Mouse (Mus musculus): Measurements from ENCODE around the gene Med15. TPM values are rescaled to one million over a fixed set of nuclear protein-coding genes. Genes with fewer than 3 reads are reported as not detected.
"Not testable (repeated sequence)": the region's sequence is repeated elsewhere in the genome, so short reads cannot be mapped to it uniquely, and the experiment has no call there.

Gene Med15
- polyA plus RNA-seq, 1 experiment from 2014 or later: 48.0 TPM

DNA sequence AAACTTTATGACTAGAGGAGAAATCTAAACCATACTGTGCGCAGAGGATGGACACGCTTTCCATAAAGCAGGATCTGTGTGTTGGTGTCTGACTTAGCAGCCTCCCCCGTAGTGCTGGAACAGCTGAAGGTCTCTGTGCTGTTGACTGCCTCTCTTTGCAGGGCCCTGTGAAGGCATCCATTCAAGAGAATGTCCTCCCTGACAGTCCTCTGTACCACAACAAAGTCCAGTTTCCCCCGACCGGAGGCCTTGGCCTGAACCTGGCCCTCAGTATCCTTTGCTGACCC, 106.5 kb downstream of the Med15 start:
- no peak overlapping the region for H3K4me3 ChIP-seq
- peaks cover 82% of the 10 kb centered on the region for H3K36me3 ChIP-seq
- no peak overlapping the region for H3K9ac ChIP-seq (replicated peaks)
- no peaks in the 10 kb centered on the region for H3K9me3 ChIP-seq
- H3K27me3 ChIP-seq: no peaks in the 10 kb centered on the region
- no peak overlapping the region for H3K4me2 ChIP-seq (replicated peaks)
- WGBS: 95% methylated on average over 5 of the region's 5 CpGs
- no peak overlapping the region for H3K27ac ChIP-seq (replicated peaks)
- no peaks in the 10 kb centered on the region for H3K4me1 ChIP-seq
- no peak for ATAC-seq (ENCODE audit: low FRiP score, low read depth)

DNA sequence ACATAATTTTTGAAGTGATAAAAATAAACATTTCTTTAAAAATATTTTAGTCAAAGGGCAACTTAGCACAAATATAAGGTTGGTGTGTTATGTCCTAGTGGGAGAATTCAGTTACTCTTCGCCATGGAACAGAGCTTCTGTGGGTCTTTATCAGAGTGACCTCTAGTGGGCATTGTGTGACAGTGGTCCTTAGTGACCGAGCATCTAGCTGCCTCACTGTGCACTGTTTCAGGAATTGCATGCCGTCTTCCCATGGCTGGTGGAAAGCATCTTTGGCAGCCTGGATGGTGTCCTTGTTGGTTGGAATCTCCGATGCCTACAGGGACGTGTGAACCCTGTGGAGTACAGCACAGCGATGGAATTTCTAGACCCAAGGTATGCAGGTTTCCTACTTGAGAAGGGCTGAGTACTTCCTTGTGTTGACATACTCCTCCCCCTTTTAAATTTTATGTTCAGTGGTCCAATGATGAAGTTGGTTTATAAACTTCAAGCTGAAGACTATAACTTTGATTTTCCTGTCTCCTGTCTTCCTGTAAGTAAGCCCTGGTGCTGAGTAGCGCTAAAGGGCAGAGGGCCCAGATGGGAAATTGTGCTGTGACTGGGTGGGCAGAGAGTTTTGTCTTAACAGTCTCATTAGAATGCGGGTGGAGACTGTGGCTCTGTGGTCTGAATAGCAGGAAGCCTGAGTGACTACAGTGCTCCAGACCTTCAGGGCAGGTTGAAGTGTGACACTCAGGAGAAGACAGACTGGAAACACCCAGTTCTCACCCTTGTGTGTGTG, 107.0 kb downstream of the Med15 start:
- WGBS: 69% methylated on average over 8 of the region's 8 CpGs
- H3K4me2 ChIP-seq (replicated peaks): no peak overlapping the region
- peaks cover 2% of the 10 kb centered on the region; the same call in 1 of the 2 replicates for H3K4me1 ChIP-seq
- no peak overlapping the region for H3K4me3 ChIP-seq
- no peak overlapping the region for H3K9ac ChIP-seq (replicated peaks)
- no peaks in the 10 kb centered on the region for H3K9me3 ChIP-seq
- no peaks in the 10 kb centered on the region for H3K27me3 ChIP-seq
- H3K27ac ChIP-seq (replicated peaks): no peak overlapping the region
- ATAC-seq (ENCODE audit: low FRiP score, low read depth): no peak
- H3K36me3 ChIP-seq: peaks cover 80% of the 10 kb centered on the region

DNA sequence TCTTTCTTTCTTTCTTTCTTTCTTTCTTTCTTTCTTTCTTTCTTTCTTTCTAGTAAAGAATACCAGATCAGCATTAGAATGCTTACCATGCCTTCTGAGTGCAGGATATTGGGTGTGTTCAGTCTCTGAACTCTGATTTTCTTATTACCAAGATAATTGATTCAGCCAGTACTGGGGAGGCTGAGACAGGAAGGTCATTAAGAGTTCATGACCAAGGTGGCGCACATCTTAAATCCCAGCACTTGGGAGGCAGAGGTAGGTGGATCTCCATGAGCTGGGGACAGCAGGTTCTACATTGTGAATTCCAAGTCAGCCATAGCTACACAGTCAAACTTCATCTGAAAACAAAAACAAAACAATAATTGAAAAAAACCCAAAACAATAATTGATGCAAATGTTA, 110.8 kb downstream of the Med15 start:
- H3K9me3 ChIP-seq: no peaks in the 10 kb centered on the region
- H3K9ac ChIP-seq (replicated peaks): no peak overlapping the region
- no peak for ATAC-seq (ENCODE audit: low FRiP score, low read depth)
- H3K27me3 ChIP-seq: 0 out of 2 replicates have a peak, but pooled peaks cover 6% of the 10 kb centered on the region
- WGBS: 95% methylated on average over 1 of the region's 1 CpGs
- H3K4me3 ChIP-seq: no peak overlapping the region
- peaks cover 12% of the 10 kb centered on the region for H3K4me1 ChIP-seq
- no peak overlapping the region for H3K27ac ChIP-seq (replicated peaks)
- no peak overlapping the region for H3K4me2 ChIP-seq (replicated peaks)
- H3K36me3 ChIP-seq: peaks cover 44% of the 10 kb centered on the region

DNA sequence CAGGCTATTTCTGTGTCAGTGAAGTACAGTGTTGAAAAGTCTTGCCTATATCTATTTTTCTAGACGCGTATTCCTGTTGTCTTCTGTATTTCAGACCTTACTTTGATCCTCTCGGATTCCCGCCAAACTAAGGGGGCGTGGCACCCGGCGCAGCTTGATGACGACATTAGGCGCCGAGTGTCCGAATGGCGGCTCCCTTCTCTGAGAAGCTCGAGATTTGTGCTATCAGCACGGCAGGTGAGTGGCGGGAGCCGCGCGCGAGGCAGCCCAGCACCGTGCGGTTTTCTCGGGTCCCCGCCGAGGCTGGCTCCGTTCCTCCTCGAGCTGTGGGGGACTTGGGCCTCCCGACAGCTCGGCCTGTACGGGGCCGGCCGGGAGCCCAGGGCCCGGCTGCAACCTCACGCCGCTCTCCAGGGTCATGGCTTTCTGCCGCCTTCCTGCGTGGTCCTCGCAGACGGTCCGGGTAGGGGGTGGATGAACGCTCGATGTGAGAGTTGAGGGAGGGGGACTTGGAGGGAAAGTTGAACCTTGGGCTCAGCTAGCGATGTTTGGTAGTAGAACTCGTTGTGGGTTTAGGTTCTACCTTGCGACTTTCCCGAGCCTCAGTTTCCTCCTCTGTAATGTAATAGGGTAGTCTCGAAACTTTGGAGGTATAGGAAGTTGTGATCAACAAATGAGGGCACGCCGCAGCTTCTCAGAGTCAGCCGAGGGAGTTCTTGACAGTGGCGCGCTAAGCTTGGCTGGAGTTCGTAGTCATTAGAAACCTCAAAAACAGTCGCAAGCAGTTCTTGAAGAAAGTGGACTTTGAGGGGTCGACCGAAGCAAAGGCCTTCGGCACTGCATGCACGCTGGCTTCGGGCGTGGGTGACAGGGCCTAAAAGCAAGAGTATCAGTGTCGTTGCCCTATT, 113.2 kb downstream of the Med15 start, which contains the start of gene Smpd4:
Smpd4 (plus strand) TSS at position 157 of the 908 bp plus-strand sequence.
- 4% methylated on average over 60 of the region's 60 CpGs for WGBS
- Histone ChIP-seq H3K4me2 (replicated peaks) (peak within 1 kb of the TSS; percentile 65), H3K27ac (replicated peaks) (no peak within 1 kb of the TSS), H3K9ac (replicated peaks) (peak within 1 kb of the TSS; percentile 83), H3K4me3 (peak within 1 kb of the TSS; percentile 81), H3K36me3 (peaks cover 23% of the 10 kb centered on the region), H3K9me3 (no peaks in the 10 kb centered on the region), H3K27me3 (0 out of 2 replicates have a peak, but pooled peaks cover 6% of the 10 kb centered on the region), H3K4me1 (peaks cover 12% of the 10 kb centered on the region)
- ATAC-seq (ENCODE audit: low FRiP score, low read depth): peak; percentile 74

DNA sequence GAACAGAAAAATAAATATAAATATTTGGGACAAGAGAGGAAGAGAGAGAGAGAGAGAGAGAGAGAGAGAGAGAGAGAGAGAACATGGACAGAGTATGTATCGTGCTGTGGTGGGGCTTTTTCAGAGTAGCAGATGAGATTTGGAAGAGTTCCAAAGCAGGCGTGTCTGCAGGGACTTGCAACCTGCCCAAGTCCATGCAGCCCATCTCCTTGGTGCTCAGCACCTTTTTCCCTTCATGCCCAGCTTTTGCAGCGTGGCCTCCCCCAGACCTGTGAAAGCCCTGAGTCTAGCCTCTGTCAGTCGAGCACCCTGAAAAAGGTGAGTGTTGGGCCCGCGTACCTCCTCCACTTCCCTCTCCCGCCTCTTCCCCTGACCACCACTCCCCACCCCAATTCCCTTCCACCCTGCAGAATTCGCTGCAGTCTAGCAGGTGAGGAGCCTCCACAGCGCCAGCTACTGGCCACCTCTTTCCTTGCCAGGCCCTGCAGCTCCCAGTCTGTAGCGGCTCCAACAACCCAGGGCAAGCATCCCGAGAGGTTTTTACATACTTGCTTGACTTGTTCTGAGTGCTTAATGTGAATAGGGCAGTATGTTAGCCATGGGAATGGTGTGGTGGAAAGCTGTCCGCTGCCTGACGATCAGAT, 114.6 kb downstream of the Med15 start:
- WGBS: 26% methylated on average over 13 of the region's 13 CpGs
- no peak for ATAC-seq (ENCODE audit: low FRiP score, low read depth)
- Histone ChIP-seq H3K27me3 (0 out of 2 replicates have a peak, but pooled peaks cover 6% of the 10 kb centered on the region), H3K4me1 (peaks cover 12% of the 10 kb centered on the region), H3K27ac (replicated peaks) (no peak overlapping the region), H3K9me3 (no peaks in the 10 kb centered on the region), H3K4me2 (replicated peaks) (no peak overlapping the region), H3K9ac (replicated peaks) (no peak overlapping the region), H3K4me3 (no peak overlapping the region), H3K36me3 (peaks cover 12% of the 10 kb centered on the region)

DNA sequence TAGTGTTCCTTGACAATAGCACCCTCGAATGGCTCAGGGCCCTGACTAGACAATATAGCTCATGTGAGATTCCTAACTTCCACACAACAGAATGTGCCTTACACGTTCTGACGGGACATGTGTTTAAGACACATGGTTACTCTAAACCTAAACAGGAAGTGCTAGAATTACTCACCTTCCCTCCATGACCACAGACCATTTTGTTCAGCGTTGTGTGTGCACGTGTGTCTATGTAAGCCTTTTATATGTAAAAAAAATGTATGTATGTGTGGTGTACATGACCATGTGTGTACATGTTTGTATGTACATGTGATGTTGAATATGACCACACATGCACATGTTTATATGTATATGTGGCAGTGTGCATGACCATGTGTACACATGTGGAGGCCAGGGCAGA, 116.5 kb downstream of the Med15 start:
- Histone ChIP-seq H3K4me3 (no peak overlapping the region), H3K9me3 (no peaks in the 10 kb centered on the region), H3K4me2 (replicated peaks) (no peak overlapping the region), H3K36me3 (0 out of 2 replicates have a peak, but pooled peaks cover 1% of the 10 kb centered on the region), H3K4me1 (peaks cover 12% of the 10 kb centered on the region), H3K27me3 (0 out of 2 replicates have a peak, but pooled peaks cover 6% of the 10 kb centered on the region), H3K9ac (replicated peaks) (no peak overlapping the region), H3K27ac (replicated peaks) (no peak overlapping the region)
- no peak for ATAC-seq (ENCODE audit: low FRiP score, low read depth)
- 87% methylated on average over 5 of the region's 5 CpGs for WGBS

DNA sequence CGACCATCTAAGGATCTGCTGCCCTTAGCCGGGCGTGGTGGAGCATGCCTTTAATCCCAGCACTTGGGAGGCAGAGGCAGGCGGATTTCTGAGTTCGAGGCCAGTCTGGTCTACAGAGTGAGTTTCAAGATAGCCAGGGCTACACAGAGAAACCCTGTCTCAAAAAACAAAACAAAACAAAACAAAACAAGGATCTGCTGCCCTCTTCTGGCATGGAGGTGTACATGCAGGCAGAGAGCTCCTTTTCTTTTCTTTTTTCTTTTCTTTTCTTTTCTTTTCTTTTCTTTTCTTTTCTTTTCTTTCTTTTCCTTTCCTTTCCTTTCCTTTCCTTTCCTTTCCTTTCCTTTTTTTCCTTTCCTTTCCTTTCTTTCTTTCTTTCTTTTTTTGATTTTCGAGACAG, 118.0 kb downstream of the Med15 start:
- not testable (repeated sequence) for ATAC-seq (ENCODE audit: low FRiP score, low read depth); H3K4me3 ChIP-seq; H3K27ac ChIP-seq (replicated peaks); H3K4me2 ChIP-seq (replicated peaks); H3K9me3 ChIP-seq; H3K27me3 ChIP-seq; H3K9ac ChIP-seq (replicated peaks); H3K4me1 ChIP-seq; H3K36me3 ChIP-seq
- 89% methylated on average over 6 of the region's 6 CpGs for WGBS

DNA sequence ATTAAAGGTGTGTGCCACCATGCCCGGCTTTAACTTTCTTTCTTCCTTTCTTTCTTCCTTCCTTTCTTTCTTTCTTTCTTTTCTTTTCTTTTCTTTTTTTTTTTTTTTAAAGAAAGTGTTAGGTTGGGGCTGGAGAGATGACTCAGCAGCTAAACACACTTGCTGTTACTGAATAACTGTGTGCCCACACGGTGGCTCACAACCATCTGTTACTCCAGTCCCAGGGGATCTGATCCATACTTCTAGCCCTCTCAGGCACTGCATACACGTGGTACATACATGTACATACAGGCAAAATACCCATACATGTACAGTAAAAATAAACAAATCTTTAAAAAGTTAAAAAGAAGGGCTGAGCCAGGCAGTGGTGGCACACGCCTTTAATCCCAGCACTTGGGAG, 121.3 kb downstream of the Med15 start:
- WGBS: 73% methylated on average over 4 of the region's 4 CpGs
- Histone ChIP-seq H3K4me1 (no peaks in the 10 kb centered on the region), H3K36me3 (no peaks in the 10 kb centered on the region), H3K9me3 (no peaks in the 10 kb centered on the region), H3K9ac (replicated peaks) (no peak overlapping the region), H3K27ac (replicated peaks) (no peak overlapping the region), H3K4me3 (no peak overlapping the region), H3K27me3 (no peaks in the 10 kb centered on the region), H3K4me2 (replicated peaks) (no peak overlapping the region)
- no peak for ATAC-seq (ENCODE audit: low FRiP score, low read depth)

DNA sequence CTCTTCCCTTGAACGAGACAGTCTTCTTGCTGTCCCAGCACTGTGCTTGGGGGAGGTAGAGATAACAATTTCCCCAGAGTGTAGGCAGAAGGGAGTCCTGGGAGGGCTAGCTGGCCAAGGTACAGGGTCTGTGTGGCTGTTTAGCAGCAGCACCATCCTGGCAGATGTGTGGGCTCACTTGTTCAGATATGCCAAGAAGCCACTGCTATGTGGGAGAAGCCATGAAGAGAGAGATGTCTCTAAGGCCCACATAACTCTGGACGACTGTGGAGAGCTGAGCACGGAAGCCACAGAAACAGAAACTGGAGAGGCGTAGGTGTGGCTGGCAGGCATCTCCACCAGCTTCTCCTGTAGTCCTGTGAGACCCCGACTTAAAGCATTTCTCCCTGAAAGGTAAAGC, 127.0 kb downstream of the Med15 start:
- Histone ChIP-seq H3K27me3 (no peaks in the 10 kb centered on the region), H3K36me3 (no peaks in the 10 kb centered on the region), H3K27ac (replicated peaks) (no peak overlapping the region), H3K4me1 (no peaks in the 10 kb centered on the region), H3K4me3 (no peak overlapping the region), H3K4me2 (replicated peaks) (no peak overlapping the region), H3K9me3 (no peaks in the 10 kb centered on the region), H3K9ac (replicated peaks) (no peak overlapping the region)
- no peak for ATAC-seq (ENCODE audit: low FRiP score, low read depth)
- 79% methylated on average over 5 of the region's 5 CpGs for WGBS

DNA sequence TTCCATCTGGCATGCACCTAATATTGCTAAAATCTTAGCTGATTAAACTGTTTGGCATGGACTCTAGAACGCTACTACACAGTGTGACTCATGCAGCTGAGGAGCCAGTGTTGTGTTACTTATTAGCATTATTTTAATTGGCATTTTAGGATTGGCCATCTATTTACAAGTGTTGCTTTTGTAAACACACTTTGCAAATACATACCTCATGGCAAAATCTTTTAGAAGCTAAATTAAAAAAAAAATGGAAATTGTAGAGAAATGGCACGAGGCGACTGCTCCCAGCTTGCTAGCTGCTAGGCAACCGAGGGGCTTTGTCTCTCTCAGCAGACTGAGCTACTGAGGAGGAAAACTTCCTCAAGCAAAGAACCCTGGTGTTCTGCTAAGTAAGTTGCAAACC, 127.8 kb downstream of the Med15 start:
- no peak for ATAC-seq (ENCODE audit: low FRiP score, low read depth)
- H3K9me3 ChIP-seq: no peaks in the 10 kb centered on the region
- no peaks in the 10 kb centered on the region for H3K36me3 ChIP-seq
- no peaks in the 10 kb centered on the region for H3K4me1 ChIP-seq
- H3K27ac ChIP-seq (replicated peaks): no peak overlapping the region
- H3K4me3 ChIP-seq: no peak overlapping the region
- no peak overlapping the region for H3K9ac ChIP-seq (replicated peaks)
- H3K27me3 ChIP-seq: no peaks in the 10 kb centered on the region
- H3K4me2 ChIP-seq (replicated peaks): no peak overlapping the region
- 55% methylated on average over 4 of the region's 4 CpGs for WGBS

Data from midbrain, embryonic 12.5 days (tissue).